Mouse (Mus musculus) embryo, embryonic 11.5 days (tissue): ENCODE data around the gene Smyd2.

Experiments
- DNase-seq: peaks from one replicate; pipeline ENCODE4 v3.0.0-alpha.2; 2012; ENCODE audit warnings: low read depth, low spot score

Gene Smyd2

DNA sequence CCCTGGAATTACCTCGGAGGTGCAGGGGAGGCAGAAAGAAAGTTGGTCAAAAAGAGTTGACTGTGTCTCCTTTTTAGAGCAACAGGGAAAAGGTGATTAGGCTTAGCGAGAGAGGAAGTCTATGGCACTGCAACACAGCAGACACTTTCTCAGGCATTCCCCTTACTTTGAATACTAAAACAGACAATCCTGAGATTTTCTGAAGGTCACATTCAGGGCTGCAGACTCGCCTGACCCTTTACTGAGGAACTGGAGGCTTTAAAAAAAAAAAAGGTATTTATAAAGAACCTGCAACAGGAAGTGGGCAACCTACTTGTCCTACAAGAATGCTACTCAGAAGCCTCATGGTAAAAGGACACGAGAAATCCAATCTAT, 5.0 kb downstream of the Smyd2 start:
- DNase-seq, result no peak

DNA sequence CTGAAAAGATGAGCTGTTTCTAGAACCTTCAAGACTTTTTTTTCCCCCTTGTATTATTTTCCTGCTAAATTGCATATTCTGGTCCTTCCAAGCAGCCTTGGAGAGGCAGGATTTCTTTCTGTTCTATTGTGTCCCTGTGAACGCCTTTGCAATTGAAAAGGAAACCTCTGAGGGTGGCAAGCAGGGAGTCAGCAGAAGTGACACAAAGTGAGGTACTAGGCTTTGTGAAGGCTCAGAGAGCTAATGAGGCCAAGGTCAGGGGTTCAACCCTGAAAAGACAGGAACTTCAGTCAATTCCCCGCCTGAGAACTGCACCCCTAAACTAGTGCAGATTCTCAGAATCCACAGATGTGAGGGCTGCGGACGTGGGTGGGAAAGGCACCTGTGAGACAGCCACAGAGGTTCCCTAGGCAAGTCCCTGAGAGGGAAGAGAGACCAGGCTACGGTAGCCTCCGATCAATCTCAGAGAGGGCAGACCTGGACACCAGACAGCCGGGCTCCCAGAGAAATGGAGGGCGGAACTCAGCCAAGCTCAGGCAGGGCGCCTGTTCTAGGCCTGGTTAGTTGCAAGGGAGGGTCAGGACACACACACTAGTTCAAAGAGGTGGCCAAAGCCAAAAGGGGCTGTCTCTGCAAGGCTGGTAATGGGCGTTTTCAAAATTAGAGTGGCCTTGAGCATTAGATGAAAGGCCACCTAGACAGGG, 5.6 kb downstream of the Smyd2 start:
- no peak for DNase-seq

DNA sequence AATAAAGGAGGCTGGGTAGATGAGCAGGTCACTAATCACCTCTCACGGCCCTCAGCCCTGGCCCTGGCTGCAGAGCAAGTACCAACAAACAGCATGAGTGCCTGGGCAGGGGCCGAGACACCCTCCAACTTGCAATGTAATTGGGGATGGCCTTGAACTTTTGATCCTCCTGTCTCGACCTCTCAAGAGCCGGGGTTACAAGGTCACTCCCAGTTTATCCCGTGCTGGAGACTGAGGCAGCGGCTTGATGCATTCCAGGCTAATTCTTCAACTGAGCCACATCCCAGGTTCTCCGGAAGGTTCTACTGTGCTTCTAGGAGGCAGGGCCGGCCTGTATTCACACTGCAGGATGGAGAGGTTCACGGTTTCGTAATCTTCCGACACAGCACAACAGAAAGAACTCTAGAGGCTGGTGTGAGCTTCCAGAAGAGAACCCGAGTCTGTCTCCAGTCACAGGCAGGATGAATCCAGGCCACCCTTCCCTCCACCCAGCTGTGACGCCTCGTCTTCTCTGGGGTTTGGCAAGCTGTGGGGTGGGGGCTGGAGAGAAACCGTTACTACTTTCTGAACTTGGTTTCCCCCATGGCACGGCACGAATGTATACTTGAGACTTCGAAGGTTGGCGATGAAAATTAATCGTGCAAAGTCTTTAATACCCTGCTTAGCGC, 8.9 kb downstream of the Smyd2 start:
- no peak for DNase-seq

DNA sequence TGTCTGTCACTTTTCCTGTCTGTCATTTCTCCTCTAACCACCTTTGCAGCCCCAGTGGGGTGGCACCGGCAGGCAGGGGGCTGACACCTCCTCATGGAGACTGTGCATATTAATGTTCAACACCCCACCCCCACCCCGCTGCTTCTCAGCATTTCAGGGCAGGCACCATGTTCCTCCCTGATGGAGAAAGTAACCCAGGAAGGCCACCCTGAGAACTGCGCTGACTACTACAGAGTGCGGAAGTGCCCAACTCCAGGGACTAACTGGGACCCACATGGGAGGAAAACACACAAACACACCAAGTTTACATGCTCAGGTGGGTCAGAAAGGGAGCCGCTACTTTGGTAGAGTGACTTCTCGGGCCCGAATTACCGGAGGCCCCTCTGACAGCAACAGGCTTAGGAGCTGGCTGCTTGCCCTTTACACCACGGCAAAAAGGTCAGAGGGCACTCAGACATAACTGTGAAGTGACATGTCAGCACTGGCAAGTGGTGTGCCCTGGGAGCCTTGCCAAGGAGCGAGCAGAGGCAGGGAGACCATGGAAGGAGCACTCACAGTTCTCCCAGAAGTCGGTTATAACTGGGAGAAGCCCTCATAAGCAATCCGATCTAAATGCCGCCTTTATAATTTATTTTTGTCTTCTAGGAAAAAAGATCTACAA, 11.3 kb downstream of the Smyd2 start:
- no peak for DNase-seq

DNA sequence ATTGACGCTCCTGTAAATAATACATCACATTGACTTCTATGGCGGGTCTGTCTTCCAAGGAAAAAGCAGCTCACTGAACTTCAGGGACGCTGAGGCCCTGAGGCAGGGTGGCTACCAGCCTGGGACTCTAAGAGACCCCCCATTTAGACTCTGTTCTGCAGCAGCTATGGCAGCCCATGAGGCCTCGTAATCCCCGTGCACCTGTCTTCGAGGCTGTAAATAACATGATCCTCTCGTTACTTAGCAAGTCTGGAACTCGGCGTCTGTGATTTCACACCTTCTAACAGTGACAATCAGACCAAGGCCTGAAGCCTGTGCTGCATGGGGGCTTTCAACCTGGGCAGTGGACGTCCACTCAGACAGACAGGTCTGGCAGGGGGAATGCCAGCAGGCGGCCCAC, 19.0 kb downstream of the Smyd2 start:
- DNase-seq, result no peak

DNA sequence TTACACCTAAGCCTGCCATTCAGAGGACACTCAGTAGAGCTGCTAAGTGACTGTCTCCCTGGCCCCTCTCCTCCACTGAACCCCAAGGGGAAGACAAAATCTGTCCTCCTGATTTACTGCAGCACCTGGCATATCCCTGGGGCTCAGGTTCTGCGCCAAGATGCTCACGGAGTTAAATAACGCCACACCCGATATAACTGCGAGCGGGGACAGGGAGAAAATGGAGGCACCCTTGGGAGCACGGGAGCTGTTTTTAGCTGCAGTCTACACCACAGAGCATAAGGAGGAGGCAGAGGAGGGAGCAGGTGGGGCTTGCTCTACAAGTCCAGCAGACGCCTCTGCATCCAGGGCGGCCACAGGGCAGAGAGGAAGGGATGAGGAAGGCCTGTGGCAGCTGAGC, 19.8 kb downstream of the Smyd2 start:
- DNase-seq, result no peak

DNA sequence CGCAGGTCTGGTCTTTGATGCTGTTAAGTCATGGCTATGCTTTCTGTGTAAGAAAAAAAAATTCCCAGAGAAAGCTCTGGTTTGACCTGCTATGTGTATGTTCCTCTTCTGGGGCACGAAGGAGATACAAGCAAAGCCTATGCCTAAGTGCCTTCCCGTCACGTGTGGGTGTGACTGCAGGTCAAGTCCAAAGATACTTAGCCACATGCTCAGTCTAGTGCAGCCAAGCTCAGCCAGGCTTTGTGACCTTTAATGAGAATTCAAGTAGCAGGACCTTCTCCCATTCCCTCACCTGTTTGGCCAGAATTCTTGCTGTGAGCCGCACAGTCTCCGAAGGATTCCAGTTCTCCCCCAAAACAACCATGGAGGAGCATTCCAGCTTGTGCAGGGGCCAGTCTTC, 22.6 kb downstream of the Smyd2 start:
- DNase-seq, result no peak

DNA sequence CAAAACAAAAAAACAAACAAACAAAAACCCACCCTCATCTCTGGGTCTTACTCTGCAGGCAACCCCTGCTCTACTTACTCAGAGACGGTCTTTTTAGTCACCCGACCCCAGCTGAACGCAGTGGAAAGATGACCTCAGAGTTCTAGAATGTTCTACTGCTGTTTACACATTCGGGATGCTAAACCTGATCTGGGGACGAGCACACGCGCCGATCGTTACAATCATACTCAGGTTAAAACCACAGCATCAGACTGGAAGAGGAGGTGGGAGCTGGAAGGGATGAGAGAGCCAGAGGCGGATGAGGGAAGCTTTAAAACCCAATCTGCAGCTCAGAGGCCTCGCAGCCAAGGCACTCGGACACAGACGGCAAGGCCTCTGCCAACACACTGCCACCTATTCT, 23.5 kb downstream of the Smyd2 start:
- no peak for DNase-seq

DNA sequence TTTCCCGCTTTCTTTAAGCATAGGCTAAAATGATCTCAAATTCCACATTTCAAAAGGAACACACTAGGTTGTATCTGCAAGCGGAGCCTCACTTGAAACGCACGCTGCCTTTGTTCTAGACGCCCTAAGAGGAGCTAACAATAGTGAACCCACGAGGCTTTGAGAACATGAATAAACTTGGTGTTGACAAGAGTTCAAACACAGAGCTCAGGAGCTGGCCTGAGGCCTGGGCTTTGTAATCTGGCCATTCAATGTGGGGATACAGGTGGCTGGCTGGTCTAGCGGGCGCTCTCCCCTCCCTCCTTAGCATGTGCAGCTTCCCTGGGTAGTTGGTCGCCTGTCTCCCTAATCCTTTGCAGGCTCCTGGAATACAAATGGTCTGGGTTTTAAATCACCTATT, 24.3 kb downstream of the Smyd2 start:
- DNase-seq, result no peak

DNA sequence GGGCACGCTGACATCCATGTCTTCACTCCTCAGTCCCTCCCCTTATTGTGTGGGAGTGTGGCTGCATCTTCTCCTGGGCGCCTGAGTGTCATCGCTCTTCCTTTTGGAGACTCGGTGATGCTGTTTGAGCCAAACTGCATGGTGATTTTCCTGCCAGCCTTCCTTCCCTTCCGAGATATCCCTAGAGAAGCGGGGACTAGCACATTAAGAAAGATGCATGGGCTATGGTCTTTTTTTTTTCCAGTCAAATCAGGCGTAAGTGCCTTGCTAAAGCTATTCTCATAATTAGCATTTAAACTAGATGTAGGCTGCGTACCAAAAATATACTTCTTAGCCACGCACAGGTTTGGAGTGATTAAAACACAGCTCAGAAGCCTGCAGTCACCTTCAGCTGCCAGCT, 28.0 kb downstream of the Smyd2 start:
- no peak for DNase-seq

DNA sequence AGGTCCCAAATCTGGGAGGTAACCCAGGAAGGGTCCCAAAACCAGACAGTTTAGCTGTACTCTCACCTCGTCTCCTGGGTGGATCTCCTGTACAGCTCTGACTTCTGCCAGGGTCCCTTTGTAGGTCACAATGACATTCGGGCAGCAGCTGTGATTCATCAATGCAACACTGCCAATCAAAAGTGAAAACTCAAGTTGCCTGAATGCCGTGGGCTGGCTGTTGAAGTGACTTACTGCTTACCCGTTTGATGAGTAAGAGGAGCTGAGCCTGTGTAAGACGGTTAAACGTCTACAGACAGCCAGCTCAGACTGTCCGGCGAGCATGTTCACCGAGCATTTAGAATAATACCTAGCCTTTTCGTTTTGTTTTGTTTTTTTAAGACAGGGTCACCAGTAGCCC, 33.4 kb downstream of the Smyd2 start:
- no peak for DNase-seq

DNA sequence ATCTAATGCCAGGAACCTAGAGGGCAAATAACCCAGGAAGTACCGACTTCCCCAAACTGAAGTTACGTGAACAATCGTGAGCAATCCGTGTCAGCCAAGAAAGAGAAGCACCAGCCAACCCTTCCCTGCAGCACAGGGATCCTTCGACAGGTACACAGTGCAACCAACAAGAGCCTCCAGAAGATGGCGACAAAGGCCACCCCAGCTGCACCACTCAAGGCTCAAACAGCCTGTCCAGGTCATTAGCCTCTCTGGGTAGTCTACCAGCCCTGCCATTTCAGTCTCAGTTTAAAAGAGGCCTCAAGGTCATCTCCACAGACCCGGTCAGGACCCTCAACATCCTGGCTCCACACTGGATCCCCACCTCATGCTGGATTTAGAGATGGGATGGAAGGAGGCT, 34.6 kb downstream of the Smyd2 start:
- DNase-seq, result peak; percentile 56

DNA sequence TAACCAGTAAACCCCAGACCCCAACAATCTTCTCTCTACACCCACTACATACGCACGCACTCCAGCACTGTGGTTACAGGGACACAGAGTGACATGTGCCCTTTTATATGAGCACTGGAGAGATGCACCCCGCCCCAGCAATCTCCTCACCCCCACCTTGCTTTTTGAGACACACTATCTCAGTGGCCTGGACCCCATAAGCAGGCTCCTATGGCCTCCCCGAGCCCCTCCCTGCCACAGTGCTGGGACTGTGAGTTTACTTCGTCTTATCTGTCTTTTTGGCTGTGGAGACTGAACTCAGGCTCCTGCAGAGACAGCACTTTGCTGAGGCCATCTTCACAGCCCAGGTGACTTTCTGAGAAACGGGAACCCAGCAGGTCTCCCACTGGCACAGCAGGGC, 36.2 kb downstream of the Smyd2 start:
- no peak for DNase-seq

DNA sequence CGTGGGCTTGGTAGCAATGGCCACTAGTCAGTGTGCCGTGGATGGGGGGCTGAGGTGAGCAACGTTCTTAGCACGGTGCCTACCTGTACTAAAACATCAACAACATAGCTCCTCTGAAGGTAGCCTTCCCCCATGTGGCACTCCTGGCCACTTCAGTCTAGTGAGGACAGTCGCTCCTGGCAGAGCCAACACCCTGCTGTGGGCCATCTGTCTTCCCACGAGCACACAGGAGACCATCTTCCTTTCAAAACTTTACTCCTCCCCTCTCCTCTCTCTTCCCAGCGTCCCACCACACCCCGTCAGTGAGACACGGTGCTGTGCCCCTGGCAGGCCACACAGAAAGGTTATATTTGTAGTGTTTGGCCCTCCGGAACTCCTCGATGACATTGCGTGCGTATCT, 37.2 kb downstream of the Smyd2 start:
- DNase-seq, result no peak

DNA sequence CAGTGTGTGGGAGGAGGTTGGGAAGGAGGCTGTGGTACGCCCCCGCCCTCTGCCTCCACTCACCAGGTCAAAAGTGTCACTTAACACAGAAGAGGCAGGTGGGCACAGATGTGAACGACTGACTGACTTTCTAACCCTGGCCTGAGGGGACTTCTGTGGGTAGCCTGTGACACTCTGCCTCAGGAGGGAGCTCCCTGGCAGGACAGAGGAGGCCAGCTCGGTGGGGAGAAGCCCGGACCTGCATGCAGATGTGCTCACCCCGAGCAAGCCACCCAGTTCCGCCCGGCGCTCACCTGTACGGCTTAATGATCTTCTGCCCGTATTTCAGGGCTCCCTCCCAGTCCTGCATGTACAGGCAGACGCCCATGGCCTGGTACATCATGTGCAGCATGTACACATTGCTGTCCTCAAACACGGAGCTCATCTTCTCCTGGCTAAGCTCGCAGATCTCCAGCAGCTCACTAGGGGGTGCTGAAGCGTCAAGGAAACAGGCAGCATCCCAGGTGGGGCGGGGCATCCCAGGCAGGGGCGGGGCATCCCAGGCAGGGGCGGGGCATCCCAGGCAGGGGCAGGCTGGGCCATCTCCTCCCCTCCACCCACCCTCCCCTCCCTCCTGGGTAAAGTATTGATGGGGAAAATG, 38.5 kb downstream of the Smyd2 start:
- DNase-seq, result peak; percentile 23

DNA sequence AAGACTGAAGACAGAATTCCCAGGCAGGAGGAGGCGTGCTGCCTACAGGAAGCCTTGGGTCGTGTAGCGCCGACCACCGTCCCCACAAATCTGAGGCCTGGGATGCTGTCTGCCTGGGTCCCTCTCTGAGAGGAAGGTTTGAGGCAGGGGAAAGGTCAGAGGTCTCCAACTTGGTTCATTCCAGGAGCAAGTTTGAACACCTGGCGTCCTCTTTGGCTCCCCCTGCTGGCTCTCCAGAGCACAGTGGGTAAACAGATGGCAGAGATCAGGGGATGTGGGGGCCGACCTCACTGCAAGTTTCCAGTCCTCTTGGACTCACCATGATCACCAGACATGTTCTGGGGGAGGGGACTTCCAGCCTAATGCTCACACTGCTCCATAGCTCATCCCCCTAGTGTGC, 39.3 kb downstream of the Smyd2 start:
- DNase-seq, result peak; percentile 22

DNA sequence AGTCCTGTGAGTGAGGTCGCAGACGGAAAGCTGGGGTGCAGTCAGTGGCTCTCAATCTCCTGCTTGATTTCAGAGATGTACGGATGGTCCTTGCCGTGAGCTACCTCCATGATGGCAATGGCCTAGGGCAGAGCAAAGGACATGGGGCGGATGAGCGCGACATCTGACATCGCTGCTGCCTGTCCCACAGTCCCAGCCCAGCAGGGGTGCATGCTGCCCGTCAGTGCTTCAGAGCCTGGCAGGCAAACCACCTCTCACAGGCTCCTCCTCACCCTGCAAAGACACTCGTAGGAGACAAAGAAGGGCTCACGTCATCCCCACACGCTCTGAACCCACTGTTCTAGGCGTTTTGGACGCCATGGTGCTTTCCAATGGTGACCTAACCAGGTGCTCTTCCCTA, 41.4 kb downstream of the Smyd2 start:
- DNase-seq, result no peak

DNA sequence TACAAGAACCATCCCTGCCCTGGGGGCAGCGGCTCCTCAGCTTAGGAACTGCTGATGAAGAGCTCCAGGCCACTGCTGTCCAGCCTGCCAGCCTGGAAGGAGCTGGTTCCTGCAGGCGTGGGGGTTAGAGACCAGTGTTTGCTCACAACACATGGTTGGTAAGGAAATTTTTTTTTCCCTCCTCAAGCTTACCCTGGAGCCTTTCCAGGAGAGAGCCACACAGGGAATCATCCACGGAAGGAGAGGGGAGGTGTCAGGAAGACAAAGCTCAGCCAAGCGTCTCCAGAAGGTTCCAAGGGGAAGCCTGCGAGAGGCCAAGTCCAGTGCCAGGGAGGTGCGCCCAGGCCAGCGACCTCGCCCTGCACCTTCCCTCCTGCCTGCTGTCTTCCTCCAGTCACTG, 42.2 kb downstream of the Smyd2 start:
- DNase-seq, result no peak

DNA sequence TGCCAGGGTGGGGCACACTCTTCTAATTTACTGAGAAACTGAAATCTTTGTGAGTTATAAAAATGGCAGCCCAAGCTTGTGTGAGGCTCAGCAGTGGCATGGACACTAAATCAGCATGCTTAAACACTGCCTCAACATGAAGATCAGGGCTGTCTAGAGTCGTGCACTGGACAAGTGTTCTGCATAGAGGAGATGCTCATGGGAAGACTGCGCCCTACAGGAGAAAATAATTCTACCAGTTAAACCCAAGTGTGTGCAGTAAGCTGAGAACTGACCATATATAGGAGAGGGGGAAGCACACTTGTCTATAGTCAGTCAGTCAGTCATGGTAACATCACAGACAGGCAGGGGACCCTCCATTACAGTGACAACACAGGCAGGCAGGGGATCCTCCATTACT, 43.0 kb downstream of the Smyd2 start:
- DNase-seq, result no peak

DNA sequence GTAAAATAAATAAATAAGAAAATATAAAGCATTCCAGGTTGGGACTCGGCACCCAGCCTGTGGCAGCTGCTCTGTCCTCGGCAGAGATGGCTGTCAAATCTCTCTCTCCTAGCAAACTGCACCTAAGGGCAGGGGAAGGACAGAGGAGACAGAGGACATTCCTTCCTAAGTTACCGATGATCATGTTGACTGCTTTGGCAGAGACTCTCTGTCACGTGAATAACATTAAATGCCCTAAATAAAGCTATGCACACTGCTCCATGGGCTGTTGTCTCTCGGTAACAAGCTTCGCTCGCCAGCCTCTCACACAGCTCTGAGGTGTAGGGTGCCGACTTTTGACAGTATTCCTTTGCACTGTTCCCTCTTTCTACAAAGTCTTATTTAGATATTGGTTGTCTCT, 46.0 kb downstream of the Smyd2 start:
- DNase-seq, result no peak

DNA sequence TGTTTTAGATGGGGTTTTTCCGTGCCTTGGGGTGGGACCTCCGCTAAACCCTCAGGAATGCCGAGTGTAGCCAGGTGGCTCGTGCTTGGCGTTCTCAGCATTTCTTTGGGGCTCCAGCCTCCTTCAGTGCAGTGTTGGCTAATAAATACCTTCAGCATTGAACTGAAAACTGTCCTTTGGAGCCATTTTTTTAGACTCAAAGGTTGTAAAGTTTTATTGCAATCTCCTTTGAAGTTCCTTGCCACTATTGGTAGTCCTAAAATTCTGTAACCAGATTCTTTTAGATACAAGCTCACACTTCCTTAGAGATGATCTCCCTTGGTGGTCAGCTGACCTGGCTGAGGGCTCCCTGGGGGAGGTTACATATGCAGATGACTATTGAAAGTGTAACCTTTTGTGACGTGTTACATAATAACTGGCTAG, 46.7 kb downstream of the Smyd2 start:
- no peak for DNase-seq

DNA sequence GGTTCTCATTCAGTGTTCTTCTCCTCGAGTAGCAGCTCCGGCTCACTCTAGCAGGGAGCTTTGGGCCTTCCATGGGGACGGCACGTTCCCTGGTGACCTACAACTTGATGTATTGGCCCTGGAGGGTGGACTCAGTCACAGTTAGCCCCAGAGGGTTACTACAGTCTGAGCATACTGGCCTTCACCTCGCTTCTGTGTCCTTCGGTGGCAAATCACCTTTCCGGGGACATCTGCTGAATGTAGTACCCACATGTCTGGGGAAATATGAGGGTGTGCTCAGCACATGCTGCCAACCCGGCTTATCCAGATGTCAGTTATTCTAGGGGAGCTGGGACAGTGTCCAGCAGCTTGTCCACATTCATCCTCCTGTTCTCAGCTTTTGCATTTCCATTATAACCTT, 48.6 kb downstream of the Smyd2 start:
- no peak for DNase-seq

DNA sequence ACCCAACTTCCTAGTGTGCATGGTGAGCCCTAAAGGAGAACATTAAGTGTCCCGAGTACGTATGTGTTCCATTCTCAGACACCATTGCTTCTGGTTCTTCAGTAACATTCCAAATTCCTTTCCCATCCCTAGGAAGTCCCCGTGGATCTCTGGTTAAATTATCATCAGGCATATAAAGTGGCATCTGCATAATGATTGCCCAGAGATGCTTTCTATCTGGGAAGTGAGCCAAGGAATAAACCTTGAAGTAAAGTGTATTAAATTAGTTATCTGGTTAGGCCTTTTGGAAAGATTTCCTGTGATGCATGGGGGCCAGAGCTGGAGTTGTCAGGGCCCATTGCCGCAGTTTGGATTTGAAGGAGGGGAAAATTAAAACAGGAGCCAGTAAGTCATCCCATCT, 50.1 kb downstream of the Smyd2 start:
- no peak for DNase-seq
